Mouse (Mus musculus): ENCODE measurements around the gene Gm38655.
A peak's percentile ranks its signal among the peaks of the same experiment; 100 is the strongest.

DNA sequence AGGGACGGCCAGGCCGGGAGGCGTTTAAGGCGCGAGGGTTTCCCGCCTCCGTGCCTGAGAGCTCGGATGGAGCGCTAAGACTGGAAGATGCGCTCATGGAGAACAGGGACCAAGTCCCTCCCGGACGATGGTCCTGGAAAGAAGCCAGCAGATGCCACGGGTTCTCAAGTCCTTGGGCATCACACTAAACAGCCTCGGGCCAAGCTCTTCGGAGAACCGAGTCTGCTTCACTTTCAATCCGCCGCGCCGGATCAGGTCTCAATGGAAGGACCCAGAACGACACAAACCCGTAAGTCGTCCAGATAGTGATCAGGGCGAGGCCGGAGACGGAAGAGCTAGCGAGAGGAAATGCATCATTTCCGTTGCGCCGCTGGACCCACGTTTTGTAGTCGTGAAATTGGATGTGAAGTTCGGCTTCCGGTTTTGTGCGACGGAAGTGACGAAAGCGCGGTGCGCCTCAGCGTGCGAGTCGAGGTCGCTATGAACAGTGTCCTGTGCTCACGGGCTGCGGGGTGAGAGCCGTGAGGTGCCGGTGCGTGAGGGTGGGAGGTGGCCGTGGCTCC, 8.9 kb upstream of the Gm38655 start, which contains the start of gene BC003965:
- TF ChIP-seq POLR2A (IDR thresholded peaks at IDR 0.05; ENCODE audit: borderline replicate concordance, extremely low read depth, low read depth, low read length) (peak; percentile 95), CTCF (IDR thresholded peaks at IDR 0.05; ENCODE audit: insufficient read depth, low read length) (no peak)

Data from lung, adult 2 months (tissue).